Mouse (Mus musculus) CH12F3 (cell line): ENCODE data around the gene Add1.

Source experiments
- in situ Hi-C: fragments of 300-500 bp; cut with MboI; formaldehyde crosslinking; loops from 2 replicates; pipeline ENCODE4 v1.14.3; 2020; ENCODE audit warnings: low sequenced_read_pairs

The Add1 gene

GRCm38 (mm10) chr5:34593202-34593727 lies 19.8 kb downstream of the Add1 start:
- in situ Hi-C loops: no loop called here

- in situ Hi-C loops: no loop called here
Measured at GRCm38 (mm10) chr5:34604576-34604975, 31.1 kb downstream of the Add1 start.

GRCm38 (mm10) chr5:34607100-34607880 lies 33.8 kb downstream of the Add1 start:
- in situ Hi-C loops: no loop called here

GRCm38 (mm10) chr5:34608226-34608625 lies 34.8 kb downstream of the Add1 start:
- in situ Hi-C loops: no loop called here

- in situ Hi-C loops: no loop called here
Measured at GRCm38 (mm10) chr5:34609966-34610365, 36.5 kb downstream of the Add1 start.

GRCm38 (mm10) chr5:34632996-34633395 lies 59.5 kb downstream of the Add1 start:
- in situ Hi-C loops: loop anchor here (10.0 kb wide), 1 partner anchor 108 kb away; the partner anchor contains the start of gene Sh3bp2

GRCm38 (mm10) chr5:34633641-34634040 lies 60.2 kb downstream of the Add1 start:
- in situ Hi-C loops: loop anchor here (10.0 kb wide), 1 partner anchor 109 kb away; the partner anchor contains the start of gene Sh3bp2

GRCm38 (mm10) chr5:34634746-34635400 lies 61.4 kb downstream of the Add1 start:
- in situ Hi-C loops: loop anchor here (10.0 kb wide), 1 partner anchor 110 kb away; the partner anchor contains the start of gene Sh3bp2

- in situ Hi-C loops: loop anchor here (10.0 kb wide), 1 partner anchor 111 kb away; the partner anchor contains the start of gene Sh3bp2
Measured at GRCm38 (mm10) chr5:34635665-34636192, 62.3 kb downstream of the Add1 start.

- in situ Hi-C loops: loop anchor here (10.0 kb wide), 1 partner anchor 112 kb away; the partner anchor contains the start of gene Sh3bp2
Measured at GRCm38 (mm10) chr5:34636481-34637287, 63.2 kb downstream of the Add1 start, which contains the start of gene Mfsd10. TSS of gene Mfsd10 (minus strand) at chr5:34637212.

- in situ Hi-C loops: loop anchor here (10.0 kb wide), 1 partner anchor 113 kb away; the partner anchor contains the start of gene Sh3bp2
Measured at GRCm38 (mm10) chr5:34637591-34638156, 64.2 kb downstream of the Add1 start.

GRCm38 (mm10) chr5:34641991-34642390 lies 68.5 kb downstream of the Add1 start:
- in situ Hi-C loops: no loop called here

- in situ Hi-C loops: no loop called here
Measured at GRCm38 (mm10) chr5:34642932-34643331, 69.5 kb downstream of the Add1 start.

- in situ Hi-C loops: no loop called here
Measured at GRCm38 (mm10) chr5:34647581-34647980, 74.1 kb downstream of the Add1 start.

GRCm38 (mm10) chr5:34652961-34653360 lies 79.5 kb downstream of the Add1 start:
- in situ Hi-C loops: no loop called here

- in situ Hi-C loops: no loop called here
Measured at GRCm38 (mm10) chr5:34654881-34655280, 81.4 kb downstream of the Add1 start.

- in situ Hi-C loops: no loop called here
Measured at GRCm38 (mm10) chr5:34657556-34657955, 84.1 kb downstream of the Add1 start.

- in situ Hi-C loops: no loop called here
Measured at GRCm38 (mm10) chr5:34659686-34660590, 86.5 kb downstream of the Add1 start, which contains the start of the genes Nop14 and Grk4. TSS of gene Nop14 (minus strand) at chr5:34660148. TSS of gene Grk4 (plus strand) at chr5:34660379.

- in situ Hi-C loops: no loop called here
Measured at GRCm38 (mm10) chr5:34660591-34661130, 87.2 kb downstream of the Add1 start.
